Comparison of ENCODE assay signal across 14 mouse cellular contexts in genomic region chr13:31815383-31816003, GRCm38 (mm10). TPM values are rescaled to one million over a fixed set of nuclear protein-coding genes. Genes with fewer than 3 reads are reported as not detected.
DNase-seq lines count a peak whose midpoint lies in the region; ATAC-seq and TF ChIP-seq lines count a peak whose summit lies in the region.
"Had no signal": no experiment of that assay in that cellular context is flagged by ENCODE, and none has a peak within 500 bp of the region (broad histone marks: within the 10 kb centered on the region; RNA-seq: fewer than 3 reads in every experiment).

No protein-coding gene starts in this region.

- H3K36me3 ChIP-seq in forebrain, embryonic 12.5 days (replicated peaks), result no peaks in the 10 kb centered on the region
- no peaks in the 10 kb centered on the region for H3K36me3 ChIP-seq in forebrain, postnatal 0 days (ENCODE audit: insufficient read depth)
- no peaks in the 10 kb centered on the region for H3K36me3 ChIP-seq in kidney, embryonic 14.5 days (ENCODE audit: control insufficient read depth, insufficient read depth, low read length)
- H3K36me3 ChIP-seq in embryonic facial prominence, embryonic 12.5 days, result no peaks in the 10 kb centered on the region
- no peaks in the 10 kb centered on the region for H3K36me3 ChIP-seq in limb, embryonic 15.5 days

- H3K27ac ChIP-seq in forebrain, embryonic 12.5 days, result peak overlapping the region; percentile 25; the same call in 1 of the 2 replicates
- H3K27ac ChIP-seq in forebrain, postnatal 0 days (ENCODE audit: low read depth, low read length), result no peak overlapping the region
- peak overlapping the region; percentile 39; the same call in 1 of the 2 replicates for H3K27ac ChIP-seq in kidney, embryonic 14.5 days (ENCODE audit: low read depth, low read length)
- H3K27ac ChIP-seq in embryonic facial prominence, embryonic 12.5 days, result peak overlapping the region; percentile 65
- H3K27ac ChIP-seq in limb, embryonic 15.5 days, result peak overlapping the region; percentile 71; the same call in 1 of the 2 replicates

- DNase-seq in forebrain, postnatal 0 days, result no peak
- no peak for DNase-seq in kidney, postnatal 36 days
- no peak for DNase-seq in MN1 (ENCODE audit: low spot score)
- DNase-seq: B cell, adult 2 months; cerebellum, postnatal 14 days; left cerebral cortex, postnatal 4 days; spleen, adult 18-20 months had no signal

- 23% methylated on average over 15 of the region's 15 CpGs for whole genome bisulfite sequencing in forebrain, embryonic 12.5 days
- 39% methylated on average over 15 of the region's 15 CpGs for WGBS in forebrain, postnatal 0 days
- WGBS in kidney, embryonic 14.5 days, result 12% methylated on average over 15 of the region's 15 CpGs
- 12% methylated on average over 15 of the region's 15 CpGs for WGBS in embryonic facial prominence, embryonic 12.5 days
- WGBS in limb, embryonic 15.5 days, result 31% methylated on average over 15 of the region's 15 CpGs

- no peak overlapping the region for H3K4me2 ChIP-seq in forebrain, embryonic 12.5 days
- no peak overlapping the region for H3K4me2 ChIP-seq in forebrain, postnatal 0 days (ENCODE audit: low read depth)
- peak overlapping the region; percentile 31 for H3K4me2 ChIP-seq in kidney, embryonic 14.5 days (replicated peaks; ENCODE audit: low read depth, low read length)
- H3K4me2 ChIP-seq in embryonic facial prominence, embryonic 12.5 days (replicated peaks), result peak overlapping the region; percentile 63
- H3K4me2 ChIP-seq in limb, embryonic 15.5 days, result no peak overlapping the region; the same call in 1 of the 2 replicates

- H3K9me3 ChIP-seq in forebrain, embryonic 12.5 days, result no peaks in the 10 kb centered on the region
- H3K9me3 ChIP-seq in forebrain, postnatal 0 days (ENCODE audit: low read length), result no peaks in the 10 kb centered on the region
- H3K9me3 ChIP-seq in kidney, embryonic 14.5 days (ENCODE audit: control insufficient read depth, low read length), result no peaks in the 10 kb centered on the region
- no peaks in the 10 kb centered on the region for H3K9me3 ChIP-seq in embryonic facial prominence, embryonic 12.5 days
- H3K9me3 ChIP-seq in limb, embryonic 15.5 days, result no peaks in the 10 kb centered on the region

- H3K27me3 ChIP-seq in forebrain, embryonic 12.5 days, result peaks cover 95% of the 10 kb centered on the region
- peaks cover 68% of the 10 kb centered on the region for H3K27me3 ChIP-seq in forebrain, postnatal 0 days (ENCODE audit: insufficient read depth, low read length)
- H3K27me3 ChIP-seq in kidney, embryonic 14.5 days (ENCODE audit: control insufficient read depth, insufficient read depth, low read length), result no peaks in the 10 kb centered on the region
- H3K27me3 ChIP-seq in embryonic facial prominence, embryonic 12.5 days, result peaks cover 74% of the 10 kb centered on the region
- peaks cover 44% of the 10 kb centered on the region for H3K27me3 ChIP-seq in limb, embryonic 15.5 days

- no peak overlapping the region for H3K9ac ChIP-seq in forebrain, embryonic 12.5 days
- H3K9ac ChIP-seq in forebrain, postnatal 0 days, result no peak overlapping the region
- H3K9ac ChIP-seq in kidney, embryonic 14.5 days (ENCODE audit: low read depth, low read length), result 0 out of 2 replicates have a peak overlapping the region, but pooled peaks have one; percentile 1
- no peak overlapping the region for H3K9ac ChIP-seq in embryonic facial prominence, embryonic 12.5 days
- H3K9ac ChIP-seq in limb, embryonic 15.5 days, result no peak overlapping the region

- ATAC-seq in forebrain, embryonic 12.5 days (ENCODE audit: low FRiP score), result no peak
- ATAC-seq in forebrain, postnatal 0 days, result no peak
- peak; percentile 17; the same call in 1 of the 2 replicates for ATAC-seq in kidney, embryonic 14.5 days (ENCODE audit: low FRiP score, low TSS enrichment)
- no peak for ATAC-seq in embryonic facial prominence, embryonic 12.5 days (ENCODE audit: insufficient number of reproducible peaks, insufficient read depth, low FRiP score, low TSS enrichment)
- no peak for ATAC-seq in limb, embryonic 15.5 days (ENCODE audit: insufficient number of reproducible peaks, low FRiP score, low TSS enrichment, low read depth)
- no peak for ATAC-seq in megakaryocyte progenitor cell, adult 5-6 weeks (replicated peaks; ENCODE audit: poor library complexity)
- ATAC-seq: lung, postnatal 0 days had no signal

- no peak for TF ChIP-seq CTCF in forebrain, postnatal 0 days (IDR thresholded peaks at IDR 0.05; ENCODE audit: low read depth)

- H3K4me1 ChIP-seq in forebrain, embryonic 12.5 days, result peaks cover 10% of the 10 kb centered on the region; the same call in 1 of the 2 replicates
- 0 out of 2 replicates have a peak, but pooled peaks cover 4% of the 10 kb centered on the region for H3K4me1 ChIP-seq in forebrain, postnatal 0 days (ENCODE audit: insufficient read depth)
- H3K4me1 ChIP-seq in kidney, embryonic 14.5 days (ENCODE audit: control insufficient read depth, insufficient read depth, low read length), result peaks cover 50% of the 10 kb centered on the region
- H3K4me1 ChIP-seq in embryonic facial prominence, embryonic 12.5 days, result peaks cover 60% of the 10 kb centered on the region
- peaks cover 57% of the 10 kb centered on the region for H3K4me1 ChIP-seq in limb, embryonic 15.5 days

- no peak overlapping the region for H3K4me3 ChIP-seq in forebrain, embryonic 12.5 days (replicated peaks)
- no peak overlapping the region for H3K4me3 ChIP-seq in forebrain, postnatal 0 days (ENCODE audit: low read depth, low read length)
- H3K4me3 ChIP-seq in kidney, embryonic 14.5 days (ENCODE audit: low read length), result no peak overlapping the region
- H3K4me3 ChIP-seq in embryonic facial prominence, embryonic 12.5 days, result no peak overlapping the region
- peak overlapping the region; percentile 12; the same call in 1 of the 2 replicates for H3K4me3 ChIP-seq in limb, embryonic 15.5 days

RNA-seq across cellular contexts. Expression of gene Foxc1, which starts 9.1 kb away (rescaled TPM):
- 2.7 and 5.0 TPM in 2 replicates for polyA plus RNA-seq in forebrain, embryonic 12.5 days (2016; fragmentation: Nextera tagmentation; extraction: Ambion mirVana)
- total RNA-seq in forebrain, postnatal 0 days (2014; rRNA removed), result 9.4 and 15.6 TPM in 2 replicates
- polyA plus RNA-seq in forebrain, postnatal 0 days (2015; fragmentation: Nextera tagmentation; extraction: Ambion mirVana), result 1.9 and 2.3 TPM in 2 replicates
- 9.9 and 12.3 TPM in 2 replicates for polyA plus RNA-seq in kidney, embryonic 14.5 days (2014; fragmentation: Nextera tagmentation; extraction: Ambion mirVana)
- 10.4 and 11.6 TPM in 2 replicates for polyA plus RNA-seq in embryonic facial prominence, embryonic 12.5 days (2016; fragmentation: Nextera tagmentation; extraction: Ambion mirVana)
- polyA plus RNA-seq in limb, embryonic 15.5 days (2015; fragmentation: Nextera tagmentation; extraction: Ambion mirVana), result 2.0 and 3.1 TPM in 2 replicates
- 0.02 TPM in 1 of 2 replicates, not detected in the other for total RNA-seq in megakaryocyte progenitor cell, adult 5-6 weeks (2015)
- not detected in 2 replicates for total RNA-seq in megakaryocyte progenitor cell, adult 5-6 weeks (2017)
- total RNA-seq: MEL had no signal

Comparison
In these comparisons a context has a peak if more than half of its experiments do, and no peak if none do; other contexts are left out.
1. H3K4me2 ChIP-seq: peak in kidney, embryonic 14.5 days (single experiment) and embryonic facial prominence, embryonic 12.5 days (single experiment); none in forebrain, embryonic 12.5 days (single experiment), forebrain, postnatal 0 days (single experiment) and limb, embryonic 15.5 days (single experiment).